Mouse (Mus musculus) kidney, postnatal 36 days (tissue): ENCODE measurements around the gene Gm9857.
A peak's percentile ranks its signal among the peaks of the same experiment; 100 is the strongest.

Experiments
- DNase-seq, 2 experiments: peaks; one replicate each; pipeline ENCODE4 v3.0.0; 2021 to 2022; ENCODE audit warnings: mixed read lengths in 2 of 2

Gm9857 gene

DNA sequence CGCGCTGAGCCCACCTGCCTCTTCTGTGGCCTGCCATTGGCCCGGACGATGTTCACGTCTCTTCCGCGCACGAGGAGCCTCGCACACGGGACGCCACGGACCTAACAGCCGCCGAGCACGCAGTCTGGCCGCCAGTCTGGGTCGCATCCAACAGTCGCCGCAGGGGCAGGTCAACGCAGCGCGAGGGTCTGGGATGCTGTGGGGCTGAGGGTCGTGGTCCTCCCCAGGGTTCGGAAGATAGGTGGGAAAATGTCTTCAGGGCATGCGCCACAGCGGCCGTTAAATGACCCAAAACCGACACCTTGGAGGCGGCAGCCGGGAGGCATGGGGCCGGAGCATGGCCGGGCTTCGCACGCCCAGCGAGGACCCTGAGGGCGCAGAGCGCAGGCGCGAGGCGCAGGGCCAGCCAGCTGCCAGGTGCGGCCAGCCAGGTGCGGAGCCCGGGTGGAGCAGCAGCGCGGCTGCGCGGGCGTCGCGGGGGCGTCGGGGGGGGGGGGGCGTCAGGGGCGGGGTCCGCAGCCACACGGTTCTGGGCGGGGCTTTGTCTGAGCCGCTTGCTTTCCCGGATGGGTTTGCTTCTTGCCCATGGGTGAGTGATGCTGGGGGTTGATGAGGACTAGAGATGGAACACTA is at the start of gene Gm9857:
TSS of gene Gm9857 (minus strand) at position 445 of the 633 bp plus-strand sequence.
- peak in 1 of 2 experiments; percentile 21 for DNase-seq

DNA sequence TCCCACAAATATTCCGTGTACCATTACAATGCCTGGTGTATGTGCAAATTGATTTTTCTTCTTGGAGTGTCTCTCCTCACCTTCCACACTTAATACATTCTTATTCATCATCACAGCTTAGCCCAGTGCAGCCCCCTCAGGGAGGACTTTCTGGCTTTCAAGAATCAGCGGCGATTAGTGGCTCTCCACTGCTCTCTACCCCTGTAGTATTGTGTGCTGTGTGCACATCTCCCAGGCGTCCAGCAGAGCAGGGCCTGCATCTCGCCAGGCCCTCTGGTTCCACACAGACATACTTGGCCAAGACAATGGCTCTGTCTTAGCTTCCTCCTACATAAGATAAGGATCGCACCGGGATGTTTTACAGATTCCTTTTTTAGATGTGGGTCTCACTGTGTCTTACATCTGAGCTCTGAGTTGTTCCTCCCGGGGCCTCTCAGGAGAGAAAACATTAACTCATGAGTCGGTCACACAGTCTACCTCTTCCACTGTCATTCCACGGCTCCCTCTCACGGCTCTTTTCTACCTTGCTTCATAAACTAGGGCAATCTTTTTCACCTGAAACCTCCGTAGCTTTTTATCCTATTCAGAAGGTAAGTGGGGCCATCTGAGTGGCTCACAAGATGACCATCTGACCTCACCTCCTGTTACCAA is 46.9 kb upstream of the Gm9857 start:
- DNase-seq = no peak

DNA sequence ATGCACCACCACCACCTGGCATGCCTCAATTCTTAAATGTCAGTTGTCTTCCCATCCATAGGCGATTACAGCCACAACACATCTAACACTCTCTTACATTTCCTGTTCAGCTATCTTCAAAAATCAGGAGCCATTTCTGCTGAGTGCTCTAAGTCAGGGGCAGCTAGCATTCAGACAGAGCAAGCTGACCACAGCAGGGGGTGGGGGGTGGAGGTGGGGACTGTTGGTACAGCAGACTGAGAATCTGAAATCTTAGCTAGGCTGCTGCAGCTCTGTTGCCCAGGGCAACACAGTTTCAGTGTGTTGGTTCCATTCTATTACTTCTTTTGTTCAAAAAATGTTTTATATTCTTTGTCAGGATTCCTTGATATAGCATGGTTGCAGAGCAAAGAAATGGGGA is 46.3 kb upstream of the Gm9857 start:
- DNase-seq = no peak

DNA sequence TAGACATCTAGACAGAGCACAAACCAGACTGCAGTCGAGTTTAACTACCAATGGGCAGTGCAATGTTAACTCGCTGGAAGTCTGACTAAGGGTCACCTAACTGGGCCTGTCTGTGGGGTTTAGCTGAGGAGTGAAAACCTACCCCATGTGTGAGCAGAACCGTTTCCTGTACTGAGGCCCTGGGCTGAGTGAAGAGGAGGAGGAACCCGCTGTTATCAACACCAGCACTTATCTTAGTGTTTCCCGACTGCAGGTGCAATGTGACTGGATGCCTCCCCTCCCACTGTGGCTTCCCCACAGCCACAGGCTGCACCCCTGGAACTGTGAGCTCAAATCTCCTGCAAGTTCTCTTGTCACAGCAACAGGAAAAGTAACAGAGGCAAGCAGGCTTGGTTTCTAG is 43.7 kb upstream of the Gm9857 start:
- no peak for DNase-seq

DNA sequence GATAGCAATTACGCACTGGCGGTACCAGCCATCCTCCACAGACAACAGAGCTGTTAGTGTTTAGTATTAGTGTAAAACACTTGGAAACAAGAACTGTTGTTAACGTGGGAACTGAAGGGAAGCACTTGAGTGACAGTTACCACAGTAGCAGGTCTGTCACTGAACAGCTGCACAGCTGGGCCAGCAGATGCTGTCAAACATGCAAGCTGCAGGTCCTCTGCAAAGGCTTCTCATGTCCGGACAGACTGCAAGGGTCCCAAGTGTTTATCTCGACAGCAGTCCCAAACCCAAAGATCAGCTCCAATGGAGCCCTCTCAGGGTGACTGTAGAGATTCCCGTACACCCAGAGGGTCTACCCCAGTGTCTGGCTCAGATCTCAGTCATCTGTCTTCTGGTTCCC is 41.7 kb upstream of the Gm9857 start:
- no peak for DNase-seq

DNA sequence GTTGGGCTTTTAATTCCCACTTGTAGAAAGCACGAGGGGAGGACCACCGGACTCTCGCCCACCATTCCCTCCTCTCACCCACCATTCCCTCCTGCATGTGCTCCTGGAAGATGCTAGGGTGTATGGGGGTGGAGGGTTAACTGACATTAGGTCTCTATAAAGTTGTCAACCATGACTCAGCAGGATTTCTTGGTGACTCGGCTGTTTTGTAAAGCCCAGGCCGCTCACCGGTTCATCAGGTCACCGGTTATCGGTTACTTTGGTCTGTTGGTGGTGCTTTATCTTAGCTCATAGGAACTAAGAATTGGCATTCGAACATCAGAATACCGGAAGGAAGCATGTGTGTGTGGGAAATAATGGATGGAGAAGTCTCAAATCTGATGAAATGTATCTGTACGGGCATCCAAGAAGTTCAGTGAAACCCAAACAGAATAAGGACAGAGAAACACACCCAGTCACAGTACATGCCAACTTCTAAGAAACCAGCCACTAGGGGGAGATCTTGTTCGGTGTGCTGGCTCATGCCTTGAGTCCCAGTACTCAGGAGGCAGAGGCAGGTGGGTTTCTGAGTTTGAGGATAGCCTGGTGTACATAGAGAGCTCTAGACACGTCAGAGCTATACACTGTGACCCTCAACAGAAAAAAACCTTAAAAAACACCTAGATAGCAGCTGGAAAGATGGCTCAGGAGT is 37.2 kb upstream of the Gm9857 start:
- peak in 1 of 2 experiments; percentile 35 for DNase-seq

DNA sequence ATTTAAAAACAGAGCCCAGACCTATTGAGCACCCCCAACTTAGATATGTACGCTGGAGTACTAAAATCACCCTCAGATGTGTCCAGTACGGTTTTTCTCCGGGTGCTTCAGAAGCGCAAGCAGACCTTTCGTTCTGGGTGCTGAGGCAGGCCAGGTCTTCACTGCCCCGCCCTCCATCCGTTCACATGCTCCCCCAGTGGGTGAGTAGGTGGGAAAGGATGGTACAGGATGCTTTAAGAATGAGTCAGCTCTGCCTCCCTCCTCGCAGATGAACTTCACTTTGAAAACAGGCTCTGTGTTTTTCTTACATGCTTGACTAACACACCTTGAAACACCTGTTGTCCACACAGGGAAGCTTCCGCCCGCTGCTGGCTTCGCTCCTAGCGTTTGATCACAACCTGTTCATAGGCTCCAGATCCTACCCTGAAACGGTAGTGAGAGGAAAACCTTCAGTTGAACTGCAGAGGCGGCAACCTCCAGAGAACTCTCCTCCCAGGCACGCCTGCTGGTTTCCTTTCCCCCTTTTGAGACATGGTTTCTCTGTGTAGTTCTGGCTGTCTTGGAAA is 34.8 kb upstream of the Gm9857 start:
- no peak for DNase-seq

DNA sequence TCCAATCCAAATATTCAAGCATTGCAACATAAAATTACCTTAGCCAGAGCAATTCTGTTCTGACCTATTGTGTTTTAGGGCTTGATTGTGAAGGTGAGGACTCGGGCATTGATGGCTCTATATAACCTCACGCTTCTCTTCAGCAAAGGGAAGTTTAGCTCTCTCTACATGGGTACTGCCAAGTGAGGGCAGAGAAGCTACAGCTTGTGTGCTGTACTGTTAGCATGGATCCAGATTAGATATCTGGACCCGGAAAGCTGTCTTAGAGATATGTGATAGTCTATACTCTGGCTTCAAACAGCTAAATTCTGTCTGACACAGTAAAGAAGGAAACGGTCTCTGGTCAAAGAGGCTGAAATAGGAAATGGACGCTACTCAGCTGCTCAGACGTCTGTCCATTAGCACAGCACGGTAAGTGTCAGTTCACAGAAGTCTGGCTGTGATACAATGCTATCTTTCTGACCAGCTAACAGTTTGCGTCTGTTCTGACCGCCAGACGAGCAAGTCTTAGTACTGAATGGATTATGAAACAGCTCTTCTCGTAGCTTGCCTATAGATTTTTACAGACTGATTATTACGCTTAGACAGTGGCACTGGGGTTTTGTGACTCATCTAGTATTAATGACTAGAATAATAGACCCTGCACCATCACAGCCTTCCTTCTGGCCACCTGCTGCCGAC is 33.9 kb upstream of the Gm9857 start:
- DNase-seq = no peak

DNA sequence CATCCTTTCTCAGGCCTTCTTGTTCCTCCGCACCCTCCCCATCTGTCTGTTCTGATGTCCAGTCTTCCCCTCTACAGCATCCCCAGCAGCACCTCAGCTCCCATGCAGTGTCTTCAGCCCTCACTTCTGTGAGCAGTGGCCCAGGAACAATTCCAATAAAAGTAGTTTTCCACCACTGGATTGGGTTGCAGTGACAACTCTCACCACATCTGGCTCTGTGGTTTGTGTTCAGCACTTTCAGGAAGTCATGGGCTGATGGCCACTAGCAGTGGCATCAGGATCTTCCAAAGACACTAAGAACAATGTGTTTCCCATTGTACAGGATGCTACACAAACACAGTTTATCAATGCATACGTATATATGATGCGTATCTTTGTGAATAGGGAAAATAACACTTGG is 25.8 kb upstream of the Gm9857 start:
- no peak for DNase-seq

DNA sequence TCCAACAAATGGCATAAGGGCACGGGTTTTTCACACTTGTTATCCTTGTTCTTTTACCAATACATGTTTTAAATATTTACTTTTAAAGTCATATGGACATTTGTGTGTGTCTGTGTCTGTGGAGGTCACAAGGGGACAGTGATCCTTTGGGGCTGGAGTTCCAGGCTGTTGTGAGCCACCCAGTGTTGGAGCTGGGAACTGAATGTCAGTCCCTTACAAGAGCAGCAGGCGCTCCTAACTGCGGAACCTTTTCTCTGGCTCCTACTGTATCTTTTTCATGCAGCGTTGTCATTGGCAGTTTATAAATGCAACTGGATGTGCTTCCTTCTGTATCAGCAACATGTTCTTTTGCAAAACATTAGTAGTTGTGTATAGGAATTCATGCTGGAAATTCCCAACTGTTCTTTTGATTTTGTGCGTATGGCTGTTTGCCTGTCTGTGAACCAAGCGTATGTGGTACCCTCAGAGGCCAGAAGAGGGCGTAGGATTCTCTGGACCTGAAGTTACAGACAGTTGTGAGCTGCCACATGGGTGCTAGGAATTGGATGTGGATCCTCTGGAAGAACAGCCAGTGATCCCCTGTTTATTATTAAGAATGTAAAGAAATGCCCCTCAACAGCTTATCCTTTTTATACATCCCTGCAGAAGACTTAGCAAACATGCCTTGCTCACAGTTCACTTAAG is 24.3 kb upstream of the Gm9857 start:
- peak in 1 of 2 experiments; percentile 48 for DNase-seq

DNA sequence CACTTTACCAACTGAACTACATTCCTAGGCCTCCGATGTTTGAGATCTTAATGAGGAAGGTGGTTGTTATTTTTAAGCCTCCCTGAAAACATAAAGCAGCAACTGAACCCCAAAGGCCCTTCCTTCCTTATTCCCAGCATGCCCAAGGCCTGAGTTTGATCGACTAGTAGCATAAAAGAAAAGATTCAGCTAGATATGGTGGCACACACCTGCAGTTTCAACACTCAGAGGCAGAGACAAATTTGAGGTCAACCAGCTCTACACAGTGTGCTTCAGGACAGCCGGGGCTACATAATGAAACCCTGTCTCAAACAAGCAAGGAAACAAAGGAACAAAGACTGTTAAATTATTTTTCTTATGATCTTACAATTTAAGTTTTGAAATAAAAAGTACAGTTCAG is 23.5 kb upstream of the Gm9857 start:
- no peak for DNase-seq

DNA sequence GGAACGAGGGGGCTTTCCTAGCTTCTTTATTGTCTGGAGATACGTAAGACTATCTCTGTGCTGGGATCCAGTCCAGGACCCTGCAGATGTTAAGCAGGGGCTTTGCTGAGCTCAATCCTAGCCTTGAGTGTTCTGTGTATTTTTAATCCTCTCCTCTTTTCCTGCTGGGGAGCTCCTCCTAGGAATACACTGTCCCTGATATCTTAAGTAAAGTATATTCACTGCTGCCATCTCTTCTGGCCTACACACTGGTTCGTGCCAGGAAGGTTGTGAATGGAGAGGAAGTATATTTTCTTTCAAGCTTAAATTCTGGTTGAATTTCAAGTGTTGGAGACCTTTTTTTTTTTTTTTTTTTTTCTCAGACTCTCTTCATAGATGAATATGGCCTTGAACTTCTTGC is 23.0 kb upstream of the Gm9857 start:
- DNase-seq = no peak

DNA sequence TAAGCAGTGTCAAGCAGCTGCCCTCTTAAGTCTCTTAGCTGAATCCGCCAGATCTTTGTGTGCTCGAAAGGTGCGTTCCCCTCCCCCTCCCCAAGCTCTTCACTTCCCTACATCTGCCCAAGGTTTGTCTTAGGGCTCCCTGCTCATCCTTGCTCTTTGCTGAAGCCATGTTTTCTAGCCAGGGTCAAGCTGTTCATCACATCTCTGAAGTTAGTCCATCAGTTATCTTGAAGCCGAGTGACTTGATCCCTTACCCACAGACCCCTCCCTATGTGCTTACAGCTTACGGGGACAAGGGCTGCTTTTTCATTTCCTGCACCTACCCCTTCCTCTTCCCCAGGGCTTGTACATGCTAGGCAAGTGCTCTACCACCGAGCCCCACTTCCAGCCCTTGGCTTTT is 21.4 kb upstream of the Gm9857 start:
- no peak for DNase-seq

DNA sequence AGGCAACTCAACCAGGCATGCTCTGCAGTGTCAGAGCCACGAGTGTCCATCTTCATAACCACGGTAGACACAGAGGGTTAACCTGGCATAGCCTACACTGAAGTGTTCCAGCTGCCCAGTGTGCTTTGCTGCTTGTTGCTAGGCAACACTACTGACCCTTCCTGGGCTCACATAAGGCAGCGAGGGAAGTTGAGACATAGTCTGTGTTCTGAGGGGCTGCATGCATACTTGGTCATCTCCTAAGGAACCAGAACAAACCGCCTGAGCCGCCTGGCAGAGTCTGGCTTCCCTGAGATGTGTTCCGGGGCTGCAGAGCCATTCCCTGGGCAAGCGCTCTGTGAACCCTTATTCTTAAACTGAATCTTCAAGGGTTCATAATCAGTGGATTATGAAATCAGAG is 21.0 kb upstream of the Gm9857 start:
- DNase-seq = peak in 1 of 2 experiments; percentile 18

DNA sequence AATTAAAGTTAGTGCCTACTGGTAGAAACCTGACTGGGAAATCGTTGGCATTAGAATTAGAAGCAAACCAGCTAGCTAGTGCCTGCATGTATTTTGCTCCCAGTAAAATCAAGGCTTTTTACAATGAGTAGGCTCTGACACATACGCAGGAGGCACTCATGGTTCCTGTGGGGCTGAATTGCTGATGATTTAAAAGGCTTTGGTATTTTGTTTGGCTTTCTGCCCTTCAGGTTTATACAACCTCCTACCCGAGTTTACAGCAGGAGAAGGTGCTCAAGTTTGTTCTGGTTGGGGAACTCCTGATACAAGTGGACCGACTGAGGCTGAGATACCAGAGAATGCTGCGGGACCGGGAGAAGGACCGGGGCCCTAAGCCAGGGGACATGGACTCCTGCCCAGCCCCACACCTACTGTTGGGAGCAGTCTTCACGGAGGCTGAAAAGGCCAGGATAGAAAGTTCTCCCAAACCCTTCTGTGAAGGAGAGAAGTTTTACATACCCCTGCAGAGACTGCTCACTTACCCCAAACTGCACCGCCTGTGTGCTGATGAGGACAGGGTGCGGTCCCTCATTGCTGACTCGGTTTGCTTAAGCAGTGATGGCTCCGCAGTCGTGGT is 19.5 kb upstream of the Gm9857 start:
- peak; percentile 11 to 27 for DNase-seq

DNA sequence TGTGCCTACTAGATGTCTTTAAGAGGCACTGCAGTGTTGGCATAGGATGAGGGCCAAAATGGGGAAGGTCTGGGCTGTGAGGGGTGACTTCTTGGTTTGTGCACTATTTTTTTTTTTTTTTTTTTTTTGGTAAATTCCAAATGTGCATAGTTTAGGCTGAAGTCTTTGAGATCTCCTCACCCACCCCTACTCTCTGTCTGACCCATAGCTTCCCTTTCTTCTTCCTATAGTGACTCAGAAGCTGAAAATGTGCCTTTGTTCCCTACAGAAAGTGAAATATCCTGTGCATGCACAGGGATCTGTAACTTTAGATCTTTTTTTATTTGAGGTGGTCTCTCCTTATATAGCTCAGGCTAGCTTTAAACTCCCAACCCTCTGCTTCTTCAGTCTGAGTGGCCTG is 17.7 kb upstream of the Gm9857 start:
- no peak for DNase-seq

DNA sequence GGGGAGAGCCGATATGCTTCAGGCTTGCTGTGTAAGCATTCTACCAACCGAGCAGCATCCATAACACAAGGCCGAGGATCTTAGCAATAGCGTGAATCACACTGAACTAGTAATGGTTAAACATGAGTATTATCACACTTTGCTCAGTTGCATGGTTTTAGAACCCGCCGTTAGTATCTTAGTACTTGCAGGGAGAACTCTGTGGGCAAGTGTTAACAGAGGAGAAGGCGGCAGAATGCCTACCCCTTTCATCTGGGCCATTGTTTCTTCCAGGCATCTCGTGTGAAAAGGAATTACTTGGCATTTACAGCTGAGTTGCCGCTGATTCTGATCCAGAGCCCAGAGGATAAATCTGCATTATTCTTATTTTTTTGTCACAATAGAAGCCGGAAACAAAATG is 751 bp upstream of the Gm9857 start:
- DNase-seq = no peak

DNA sequence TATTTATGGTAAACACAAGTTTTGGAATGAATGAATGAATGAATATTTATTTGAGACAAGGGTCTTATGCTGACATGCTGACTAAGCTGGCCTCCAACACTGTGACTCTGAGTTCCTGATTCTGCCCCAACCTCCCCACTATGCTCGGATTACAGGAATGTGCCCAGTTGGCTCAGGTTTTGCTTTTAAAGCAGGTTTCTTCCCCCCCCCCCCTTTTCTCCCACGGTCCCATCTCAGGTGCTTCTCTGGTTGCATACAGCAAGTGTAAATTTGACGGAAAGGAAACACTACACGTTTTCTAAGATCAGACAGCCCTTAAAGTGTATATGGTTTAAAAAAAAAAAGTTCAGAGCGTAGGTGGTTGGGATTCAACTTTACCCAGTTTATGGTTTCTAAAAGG is 672 bp downstream of the Gm9857 start, which contains the start of gene Henmt1:
TSS of gene Henmt1 (plus strand) at position 301 of the 400 bp plus-strand sequence.
- DNase-seq = no peak

DNA sequence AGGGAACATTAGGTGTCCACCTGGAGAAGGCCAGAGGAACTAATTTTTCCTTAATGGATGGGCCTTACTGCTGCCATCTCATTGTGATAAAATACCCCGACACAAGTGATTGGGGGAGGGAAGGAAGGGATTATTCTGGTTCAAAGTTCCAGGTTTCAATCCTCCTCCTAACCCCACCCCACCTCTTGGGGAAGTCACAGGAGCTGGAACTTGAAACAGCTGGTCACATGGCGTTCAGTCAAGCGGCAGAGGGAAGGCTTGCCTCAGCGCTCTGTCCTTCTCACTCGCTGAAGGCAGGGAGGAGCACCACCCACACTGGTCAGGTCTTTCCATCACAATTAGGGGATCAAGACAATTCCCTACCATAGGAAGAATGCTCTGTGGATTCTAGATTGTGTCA is 1.6 kb downstream of the Gm9857 start:
- peak in 1 of 2 experiments; percentile 42 for DNase-seq

DNA sequence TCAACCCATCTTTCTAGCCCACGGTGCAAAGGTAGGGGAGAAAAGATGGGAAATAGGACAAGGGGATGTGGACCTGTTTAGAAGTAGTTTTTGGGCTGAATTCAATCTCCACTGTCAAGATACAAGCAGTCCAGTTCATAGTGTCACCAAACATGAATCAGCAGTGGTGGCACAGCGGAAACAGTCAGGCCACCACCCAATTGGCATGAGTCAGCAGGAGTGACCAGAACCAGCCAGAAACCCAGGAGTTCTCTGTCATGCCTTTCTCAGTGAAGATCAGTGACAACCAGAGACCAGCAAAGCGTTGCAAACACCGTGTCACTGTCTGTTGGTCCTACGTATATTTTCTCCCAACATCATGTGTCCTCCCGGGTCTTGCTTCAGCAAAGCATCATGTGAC is 6.7 kb downstream of the Gm9857 start:
- DNase-seq = no peak

DNA sequence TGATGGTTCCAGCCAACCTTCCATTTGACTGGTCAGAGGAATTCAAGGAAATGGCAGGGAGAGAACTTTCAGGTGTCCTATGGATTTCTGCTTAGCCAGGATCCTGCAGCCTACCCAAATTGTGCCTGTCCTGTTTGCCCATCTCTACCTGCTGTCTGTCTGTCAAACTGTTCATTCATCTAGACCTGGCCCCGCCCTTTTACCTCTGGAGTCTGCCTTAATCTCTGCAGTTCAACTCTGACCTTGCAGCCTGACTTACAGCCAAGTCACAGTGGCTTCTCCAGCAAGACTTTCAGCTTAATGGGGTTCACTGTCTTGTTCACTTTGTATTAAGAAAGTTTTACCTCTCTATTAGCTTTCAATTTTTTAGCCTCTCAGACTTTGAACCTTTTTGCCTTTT is 13.9 kb downstream of the Gm9857 start:
- DNase-seq = peak in 1 of 2 experiments; percentile 17

DNA sequence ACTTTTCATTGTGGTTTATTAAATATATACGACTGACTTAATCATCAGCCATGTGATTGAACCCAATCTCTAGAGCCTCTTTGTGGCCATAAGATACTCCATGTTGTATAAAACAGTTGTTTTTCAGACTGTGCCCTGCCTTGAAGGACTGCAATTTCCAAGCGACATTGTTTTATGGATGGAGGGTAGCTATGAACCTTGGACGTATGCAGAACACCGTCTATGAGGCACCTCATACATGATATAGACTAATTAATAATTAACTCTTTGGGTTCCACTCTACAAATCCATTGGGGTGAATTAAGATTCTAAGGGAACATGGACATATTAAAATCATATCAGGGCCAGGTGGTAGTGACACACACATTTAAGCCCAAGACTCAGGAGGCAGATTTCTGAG is 14.6 kb downstream of the Gm9857 start:
- DNase-seq = no peak
